Mouse (Mus musculus): ENCODE measurements at regions not wholly inside any gene's neighbourhood (a gene's known extent, or its start where the extent isn't known, plus 50 kb on each side); places are given as distances from the start of the nearest gene placed in this dataset.

DNA sequence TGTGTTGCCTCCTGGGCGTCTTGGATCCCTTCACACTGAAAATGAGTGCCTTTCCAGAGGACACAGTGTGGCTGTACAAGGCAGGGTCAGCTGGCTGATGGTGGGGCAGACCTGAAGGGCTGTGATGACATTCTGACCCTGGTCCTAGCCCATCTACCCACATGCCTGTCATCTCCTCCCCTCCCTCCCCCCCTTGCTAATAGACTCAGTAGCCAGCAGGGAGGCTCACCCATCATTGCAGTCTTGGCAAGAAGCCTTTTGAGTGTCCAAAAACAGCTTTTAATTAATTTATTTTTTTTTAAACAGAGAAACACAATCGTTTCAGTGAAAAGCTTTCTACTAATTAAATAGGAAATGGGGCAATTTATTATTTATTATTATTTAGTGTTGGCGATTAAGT, 67.0 kb upstream of the Ssx2ip start:
- DNase-seq (ENCODE audit: low spot score): no peak

- DNase-seq (ENCODE audit: low spot score): no peak
These were observed 66.6 kb upstream of the Ssx2ip start for GRCm38 (mm10) chr3:146337861-146338281.

- DNase-seq (ENCODE audit: low spot score): no peak
These were observed 66.0 kb upstream of the Ssx2ip start for GRCm38 (mm10) chr3:146338445-146338844.

GRCm38 (mm10) chr3:146340316-146341055, 64.0 kb upstream of the Ssx2ip start:
- DNase-seq (ENCODE audit: low spot score): no peak

DNA sequence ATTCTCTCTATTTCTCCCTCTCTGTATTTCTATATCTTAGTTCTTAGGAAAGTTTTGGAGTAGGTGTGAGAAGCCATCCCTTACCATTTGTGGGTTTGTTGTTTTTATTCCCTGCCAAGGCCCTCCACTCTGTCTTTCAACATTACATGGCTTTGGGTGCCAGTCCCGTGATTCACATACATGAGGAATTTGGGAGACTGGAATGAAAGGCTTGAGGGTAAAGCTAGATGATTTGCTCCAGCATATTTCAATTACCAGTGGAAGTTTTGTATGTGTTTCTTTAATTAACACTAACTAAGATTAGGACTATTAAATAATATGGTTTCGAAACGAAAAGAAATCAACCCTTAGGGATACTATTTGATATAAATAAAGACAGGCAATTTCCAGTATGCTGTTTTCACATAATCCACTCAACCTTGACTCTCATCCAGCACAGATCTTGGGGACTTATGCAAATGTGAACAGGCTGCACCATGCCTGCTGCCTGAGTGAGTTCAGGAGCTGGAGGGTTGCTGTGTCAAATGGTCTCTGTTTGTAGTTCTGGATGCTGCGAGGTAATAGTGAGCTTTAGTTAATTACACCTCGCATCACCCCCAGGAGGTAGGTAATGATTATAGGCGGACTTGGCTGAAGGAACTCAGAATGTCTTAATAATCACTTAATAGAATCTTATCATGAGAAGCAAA, 62.6 kb upstream of the Ssx2ip start:
- DNase-seq (ENCODE audit: low spot score): no peak

- no peak for DNase-seq (ENCODE audit: low spot score)
These were observed 61.7 kb upstream of the Ssx2ip start for GRCm38 (mm10) chr3:146342727-146343126.

GRCm38 (mm10) chr3:146343649-146344401, 60.6 kb upstream of the Ssx2ip start:
- peak; percentile 15 for DNase-seq (ENCODE audit: low spot score)

GRCm38 (mm10) chr3:146344402-146345025, 59.9 kb upstream of the Ssx2ip start:
- DNase-seq (ENCODE audit: low spot score): no peak

DNA sequence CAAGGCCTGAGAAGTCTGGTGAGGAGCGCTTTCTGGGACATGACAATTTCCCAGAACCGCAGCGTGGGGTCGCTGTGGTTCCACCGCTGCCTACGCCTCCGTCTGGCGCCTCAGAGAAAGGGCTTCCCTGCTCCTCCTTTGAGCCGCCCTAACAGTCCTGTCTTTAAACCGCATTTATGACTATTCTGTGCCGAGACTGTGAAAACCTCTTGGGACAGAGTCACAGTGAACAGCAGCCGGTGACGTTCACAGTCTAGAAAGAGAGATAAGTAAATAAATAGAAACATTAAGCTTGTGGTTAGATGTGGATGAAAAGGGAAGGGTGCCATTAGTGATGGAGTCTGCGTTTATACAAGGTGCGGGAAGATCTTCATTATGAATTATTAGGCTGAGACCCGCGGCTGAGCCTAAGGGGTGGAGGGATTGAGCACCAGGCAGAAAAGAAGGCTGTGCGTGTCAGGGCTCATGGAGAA, 59.1 kb upstream of the Ssx2ip start:
- peak; percentile 7 for DNase-seq (ENCODE audit: low spot score)

DNA sequence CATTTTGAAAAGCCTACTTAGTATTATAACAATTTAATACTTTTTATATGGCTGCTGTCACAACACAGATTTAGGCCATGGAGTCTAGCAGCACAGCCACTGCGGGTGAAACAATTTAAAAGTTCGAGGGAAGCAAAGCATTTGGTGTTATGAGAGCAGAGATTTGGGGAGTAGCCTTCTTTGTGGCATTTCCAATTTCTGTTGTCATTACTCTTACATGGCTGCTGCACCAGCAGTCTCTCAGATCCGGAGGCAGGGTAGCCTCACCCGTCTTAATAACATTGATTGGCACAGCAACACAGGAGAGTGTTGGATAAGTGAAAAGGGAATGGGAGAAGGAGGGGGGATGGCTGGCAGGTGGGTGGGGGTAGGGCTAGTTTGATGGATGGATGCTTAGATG, 58.5 kb upstream of the Ssx2ip start:
- no peak for DNase-seq (ENCODE audit: low spot score)

DNA sequence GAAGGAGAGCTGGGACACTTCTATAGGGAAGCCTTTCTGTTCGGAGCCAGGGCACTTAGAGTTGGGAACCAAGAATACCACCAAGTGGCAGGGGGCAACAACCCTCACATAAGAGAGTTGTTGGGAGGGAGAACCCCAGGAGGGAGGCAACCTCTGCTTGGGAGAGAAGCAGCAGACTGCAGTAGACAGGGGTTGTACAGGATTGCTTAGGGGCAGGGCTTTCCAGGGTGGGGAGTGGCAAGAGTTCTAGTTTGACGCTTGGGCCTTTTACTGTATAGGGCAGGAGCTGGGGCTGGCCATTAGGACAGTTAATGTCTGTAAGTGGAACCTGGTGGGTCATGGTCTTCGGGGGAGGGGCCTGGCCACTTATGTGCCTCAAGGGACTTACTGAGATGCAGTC, 57.1 kb upstream of the Ssx2ip start:
- DNase-seq (ENCODE audit: low spot score): no peak

DNA sequence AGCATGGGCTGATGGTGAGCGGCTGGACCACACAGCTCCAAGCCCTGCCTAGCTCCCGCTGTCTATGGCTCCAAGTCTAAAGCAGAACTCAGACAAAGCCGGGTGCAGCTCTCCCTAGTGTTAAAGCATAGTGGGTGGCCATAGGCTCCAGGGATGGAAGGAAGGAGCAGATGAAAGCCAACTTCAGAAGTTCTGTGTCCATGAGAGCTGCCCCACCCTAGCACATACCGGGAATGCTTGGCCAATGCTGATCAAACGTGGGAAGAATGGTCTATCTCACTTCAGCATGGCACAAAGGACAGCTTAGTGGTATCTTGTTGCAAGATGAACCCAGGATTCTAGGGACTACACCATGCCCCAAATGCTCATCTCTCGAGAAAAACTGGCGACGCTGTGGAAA, 55.5 kb upstream of the Ssx2ip start:
- DNase-seq (ENCODE audit: low spot score): no peak

- no peak for DNase-seq (ENCODE audit: low spot score)
These were observed 55.0 kb upstream of the Ssx2ip start for GRCm38 (mm10) chr3:146349393-146349792.

DNA sequence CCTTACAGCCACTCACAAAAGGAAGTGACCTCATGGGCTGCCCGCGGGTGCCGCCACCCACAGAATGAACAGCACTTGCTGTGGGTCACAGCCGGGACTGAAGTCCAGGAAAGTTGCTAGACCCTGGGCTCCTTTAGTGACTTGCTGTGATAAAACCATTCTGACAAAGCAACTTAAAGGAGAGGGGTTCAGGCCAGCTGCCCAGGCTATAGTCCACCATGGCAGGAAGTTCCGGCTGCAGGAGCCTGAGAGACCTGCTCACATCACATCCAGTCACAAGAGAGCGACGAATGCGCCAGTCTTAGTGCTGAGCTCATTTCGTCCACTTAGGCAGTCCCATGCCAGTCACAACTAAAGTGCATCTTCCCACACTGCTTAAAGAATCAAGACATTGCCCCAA, 54.3 kb upstream of the Ssx2ip start:
- no peak for DNase-seq (ENCODE audit: low spot score)

GRCm38 (mm10) chr3:146351468-146351867, 53.0 kb upstream of the Ssx2ip start:
- no peak for DNase-seq (ENCODE audit: low spot score)

- DNase-seq (ENCODE audit: low spot score): peak; percentile 19
These were observed 52.3 kb upstream of the Ssx2ip start for GRCm38 (mm10) chr3:146352187-146352586.

DNA sequence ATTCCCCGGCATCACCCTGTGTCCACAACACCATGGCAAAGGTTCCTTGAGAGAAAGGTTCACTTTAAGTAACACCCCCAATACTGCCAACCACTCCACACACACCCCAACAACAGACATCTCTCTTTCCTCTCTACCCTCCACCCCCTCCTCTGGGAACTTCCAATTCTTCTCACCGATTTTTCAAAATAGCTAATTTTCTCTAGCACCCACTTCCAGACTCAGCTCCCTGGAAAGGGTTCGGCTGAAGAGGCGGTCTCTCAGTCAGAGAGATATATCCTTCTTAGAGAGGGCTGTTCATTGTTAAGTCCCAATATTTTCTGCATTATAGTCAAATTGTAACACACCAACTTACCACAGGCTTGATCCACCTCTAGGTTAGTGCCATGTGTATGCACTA, 50.5 kb upstream of the Ssx2ip start:
- no peak for DNase-seq (ENCODE audit: low spot score)
